Mouse (Mus musculus) CH12.LX (cell line): ENCODE measurements around the gene Colq.

Experiments
- MEF2A ChIP-seq: IDR thresholded peaks from 2 replicates; pipeline ENCODE4 v1.6.1; 2014; ENCODE audit warnings: low read depth, mild to moderate bottlenecking, inconsistent platforms, low read length, improper control_type of control experiment, borderline replicate concordance
- RCOR1 ChIP-seq: conservative IDR thresholded peaks from 2 replicates; pipeline ENCODE4 v1.6.1; 2012; ENCODE audit warnings: low read depth, mild to moderate bottlenecking, inconsistent platforms, low read length, improper control_type of control experiment

- TF ChIP-seq MEF2A, result no peak
- TF ChIP-seq RCOR1, result no peak
Measured at GRCm38 (mm10) chr14:31622748-31623147, 31.6 kb upstream of the Colq start.
